17 mouse cellular contexts compared by ENCODE assay signal in genomic region chr7:112154445-112154844, GRCm38 (mm10). TPM values are rescaled to one million over a fixed set of nuclear protein-coding genes. Genes with fewer than 3 reads are reported as not detected.
DNase-seq lines count a peak whose midpoint lies in the region; ATAC-seq and TF ChIP-seq lines count a peak whose summit lies in the region.
"Had no signal": no experiment of that assay in that cellular context is flagged by ENCODE, and none has a peak within 500 bp of the region (broad histone marks: within the 10 kb centered on the region; RNA-seq: fewer than 3 reads in every experiment).

No protein-coding gene starts in this region.

- H3K9ac ChIP-seq in kidney, embryonic 14.5 days (ENCODE audit: low read depth, low read length) = no peak overlapping the region
- H3K9ac ChIP-seq in limb, embryonic 14.5 days (ENCODE audit: low read depth, low read length, severe bottlenecking) = no peak overlapping the region
- H3K9ac ChIP-seq: forebrain, embryonic 13.5 days; hindbrain, embryonic 12.5 days; liver, embryonic 13.5 days had no signal

- no peaks in the 10 kb centered on the region for H3K36me3 ChIP-seq in kidney, embryonic 14.5 days (ENCODE audit: control insufficient read depth, insufficient read depth, low read length)
- H3K36me3 ChIP-seq in limb, embryonic 14.5 days (ENCODE audit: control insufficient read depth, insufficient read depth, low read length) = peaks cover 4% of the 10 kb centered on the region; the same call in 1 of the 2 replicates
- H3K36me3 ChIP-seq: hindbrain, embryonic 12.5 days; liver, embryonic 13.5 days had no signal

- peak; percentile 25 to 34 for DNase-seq in cerebellum, postnatal 10 days
- no peak for DNase-seq in cerebellum, adult 8-10 months
- DNase-seq in kidney, postnatal 14 days = no peak
- DNase-seq in 3T3-L1 (ENCODE audit: low read depth, low spot score) = peak; percentile 52
- peak; percentile 76 for DNase-seq in limb, embryonic 14.5 days (ENCODE audit: low spot score)
- no peak for DNase-seq in adrenal gland, postnatal 4 days (ENCODE audit: low spot score in 2 of 2)
- DNase-seq in adrenal gland, postnatal 10 days = no peak
- DNase-seq: adrenal gland, adult 8-10 months; cerebellum, postnatal 25 days; gastrocnemius, adult 2 months; kidney, adult 9 months; liver, embryonic 13.5 days had no signal

- H3K4me1 ChIP-seq in kidney, embryonic 14.5 days (ENCODE audit: control insufficient read depth, insufficient read depth, low read length) = peaks cover 23% of the 10 kb centered on the region
- peaks cover 41% of the 10 kb centered on the region for H3K4me1 ChIP-seq in limb, embryonic 14.5 days (ENCODE audit: control insufficient read depth, insufficient read depth, low read length)

- no peaks in the 10 kb centered on the region for H3K27me3 ChIP-seq in kidney, embryonic 14.5 days (ENCODE audit: control insufficient read depth, insufficient read depth, low read length)
- H3K27me3 ChIP-seq in limb, embryonic 14.5 days (ENCODE audit: control insufficient read depth, insufficient read depth, low read length) = no peaks in the 10 kb centered on the region

- 0 out of 2 replicates have a peak overlapping the region, but pooled peaks have one; percentile 51 for H3K27ac ChIP-seq in kidney, embryonic 14.5 days (ENCODE audit: low read depth, low read length)
- 0 out of 2 replicates have a peak overlapping the region, but pooled peaks have one; percentile 40 for H3K27ac ChIP-seq in limb, embryonic 14.5 days (replicated peaks; ENCODE audit: low read depth, low read length)
- H3K27ac ChIP-seq: forebrain, embryonic 13.5 days; gastrocnemius, adult 2 months; hindbrain, embryonic 12.5 days; liver, embryonic 13.5 days had no signal

- H3K4me2 ChIP-seq in kidney, embryonic 14.5 days (replicated peaks; ENCODE audit: low read depth, low read length) = no peak overlapping the region
- H3K4me2 ChIP-seq in limb, embryonic 14.5 days (replicated peaks; ENCODE audit: low read depth, low read length, severe bottlenecking) = no peak overlapping the region
- H3K4me2 ChIP-seq: forebrain, embryonic 13.5 days; hindbrain, embryonic 12.5 days; liver, embryonic 13.5 days had no signal

- 67% methylated on average over 4 of the region's 4 CpGs for WGBS in kidney, embryonic 14.5 days
- 39% methylated on average over 4 of the region's 4 CpGs for WGBS in limb, embryonic 14.5 days

- ATAC-seq in kidney, embryonic 14.5 days (ENCODE audit: low FRiP score, low TSS enrichment) = no peak
- ATAC-seq in limb, embryonic 14.5 days (ENCODE audit: low FRiP score, low read depth) = peak; percentile 32
- ATAC-seq: forebrain, embryonic 13.5 days had no signal

- no peak overlapping the region for H3K4me3 ChIP-seq in kidney, embryonic 14.5 days (ENCODE audit: low read length)
- 0 out of 2 replicates have a peak overlapping the region, but pooled peaks have one; percentile 4 for H3K4me3 ChIP-seq in limb, embryonic 14.5 days (replicated peaks; ENCODE audit: low read length)
- H3K4me3 ChIP-seq: forebrain, embryonic 13.5 days; gastrocnemius, adult 2 months; hindbrain, embryonic 12.5 days; liver, embryonic 13.5 days; megakaryocyte, embryonic 14.5 days had no signal

- TF ChIP-seq POLR2A in limb, embryonic 14.5 days (IDR thresholded peaks at IDR 0.05; ENCODE audit: borderline replicate concordance, extremely low read depth, insufficient read depth, insufficient read length) = no peak

- no peaks in the 10 kb centered on the region for H3K9me3 ChIP-seq in kidney, embryonic 14.5 days (ENCODE audit: control insufficient read depth, low read length)
- H3K9me3 ChIP-seq in limb, embryonic 14.5 days (ENCODE audit: control insufficient read depth, low read length) = no peaks in the 10 kb centered on the region
- H3K9me3 ChIP-seq: forebrain, embryonic 13.5 days; hindbrain, embryonic 12.5 days; liver, embryonic 13.5 days had no signal

RNA-seq across cellular contexts. Expression of gene Dkk3, which starts 4.4 kb away (rescaled TPM):
- 9.3 and 14.9 TPM in 2 replicates for polyA plus RNA-seq in kidney, embryonic 14.5 days (2014; fragmentation: Nextera tagmentation; extraction: Ambion mirVana)
- 37.9 and 39.9 TPM in 2 replicates for polyA plus RNA-seq in limb, embryonic 14.5 days (2012; rRNA removed)
- 62.6 and 66.8 TPM in 2 replicates for polyA plus RNA-seq in limb, embryonic 14.5 days (2014; fragmentation: Nextera tagmentation; extraction: Ambion mirVana)
- total RNA-seq in adrenal gland, postnatal 4 days (2021) = 10 to 100 TPM; 17.3 to 17.7 TPM
- total RNA-seq in adrenal gland, postnatal 10 days (2021) = 10 to 100 TPM; 12.3 to 14.7 TPM
- total RNA-seq: neutrophil, adult 5-6 weeks had no signal

Comparison
In these comparisons a context has a peak if more than half of its experiments do, and no peak if none do; other contexts are left out.
1. DNase-seq: peak in cerebellum, postnatal 10 days (2 of 2), 3T3-L1 (single experiment) and limb, embryonic 14.5 days (single experiment); none in cerebellum, adult 8-10 months (single experiment), kidney, postnatal 14 days (single experiment), adrenal gland, postnatal 4 days (0 of 2) and adrenal gland, postnatal 10 days (single experiment).